Mouse (Mus musculus): Measurements from ENCODE around the gene Dnajc14. TPM values are rescaled to one million over a fixed set of nuclear protein-coding genes. Genes with fewer than 3 reads are reported as not detected.
A peak's percentile ranks its signal among the peaks of the same experiment; 100 is the strongest.
"Not testable (repeated sequence)": the region's sequence is repeated elsewhere in the genome, so short reads cannot be mapped to it uniquely, and the experiment has no call there.

Dnajc14 gene
- polyA plus RNA-seq, 1 experiment from 2014 or later: 31.8 TPM

- ATAC-seq (ENCODE audit: low FRiP score) (peak; percentile 94), DNase-seq (ENCODE audit: low spot score) (peak; percentile 99)
- H3K27ac ChIP-seq (ENCODE audit: low read depth, low read length): peak overlapping the region; percentile 94
- H3K27me3 ChIP-seq (ENCODE audit: control insufficient read depth, insufficient read depth, low read length): no peaks in the 10 kb centered on the region
- H3K4me2 ChIP-seq (replicated peaks; ENCODE audit: low read depth, low read length): peak overlapping the region; percentile 67
- H3K4me1 ChIP-seq (replicated peaks; ENCODE audit: control insufficient read depth, insufficient read depth, low read length): peaks cover 18% of the 10 kb centered on the region
- H3K9me3 ChIP-seq (ENCODE audit: control insufficient read depth, low read length): no peaks in the 10 kb centered on the region
- H3K9ac ChIP-seq (ENCODE audit: low read depth, low read length): peak overlapping the region; percentile 85
- no peaks in the 10 kb centered on the region for H3K36me3 ChIP-seq (ENCODE audit: control insufficient read depth, insufficient read depth, low read length)
- WGBS: under 1% methylated on average over 52 of the region's 70 CpGs
- H3K4me3 ChIP-seq (ENCODE audit: low read depth, low read length): peak overlapping the region; percentile 83
Observed at GRCm38 (mm10) chr10:128805092-128806000, 1.5 kb downstream of the Dnajc14 start.

- Histone ChIP-seq H3K27ac (ENCODE audit: low read depth, low read length) (no peak overlapping the region), H3K4me1 (replicated peaks; ENCODE audit: control insufficient read depth, insufficient read depth, low read length) (peaks cover 18% of the 10 kb centered on the region)
Observed at GRCm38 (mm10) chr10:128806086-128806485, 2.2 kb downstream of the Dnajc14 start.

GRCm38 (mm10) chr10:128807018-128807417 is 3.2 kb downstream of the Dnajc14 start:
- Histone ChIP-seq H3K4me1 (replicated peaks; ENCODE audit: control insufficient read depth, insufficient read depth, low read length) (peaks cover 18% of the 10 kb centered on the region), H3K9ac (ENCODE audit: low read depth, low read length) (peak overlapping the region; percentile 35; the same call in 1 of the 2 replicates), H3K4me2 (replicated peaks; ENCODE audit: low read depth, low read length) (peak overlapping the region; percentile 67), H3K36me3 (ENCODE audit: control insufficient read depth, insufficient read depth, low read length) (no peaks in the 10 kb centered on the region), H3K9me3 (ENCODE audit: control insufficient read depth, low read length) (no peaks in the 10 kb centered on the region), H3K27ac (ENCODE audit: low read depth, low read length) (no peak overlapping the region), H3K4me3 (ENCODE audit: low read depth, low read length) (0 out of 2 replicates have a peak overlapping the region, but pooled peaks have one; percentile 10), H3K27me3 (ENCODE audit: control insufficient read depth, insufficient read depth, low read length) (no peaks in the 10 kb centered on the region)
- 99% methylated on average over 8 of the region's 8 CpGs for WGBS
- no peak for DNase-seq (ENCODE audit: low spot score)
- no peak for ATAC-seq (ENCODE audit: low FRiP score)

More at GRCm38 (mm10) chr10:128806086-128806485, 2.2 kb downstream of the Dnajc14 start:
- 68% methylated on average over 6 of the region's 6 CpGs for WGBS
- no peaks in the 10 kb centered on the region for H3K27me3 ChIP-seq (ENCODE audit: control insufficient read depth, insufficient read depth, low read length)
- peak overlapping the region; percentile 83 for H3K4me3 ChIP-seq (ENCODE audit: low read depth, low read length)
- no peaks in the 10 kb centered on the region for H3K36me3 ChIP-seq (ENCODE audit: control insufficient read depth, insufficient read depth, low read length)
- peak overlapping the region; percentile 67 for H3K4me2 ChIP-seq (replicated peaks; ENCODE audit: low read depth, low read length)
- ATAC-seq (ENCODE audit: low FRiP score): no peak
- DNase-seq (ENCODE audit: low spot score): peak; percentile 13
- no peaks in the 10 kb centered on the region for H3K9me3 ChIP-seq (ENCODE audit: control insufficient read depth, low read length)
- H3K9ac ChIP-seq (ENCODE audit: low read depth, low read length): peak overlapping the region; percentile 59

- no peaks in the 10 kb centered on the region for H3K27me3 ChIP-seq (ENCODE audit: control insufficient read depth, insufficient read depth, low read length)
- H3K9ac ChIP-seq (ENCODE audit: low read depth, low read length): no peak within 1 kb of the TSS
- H3K27ac ChIP-seq (ENCODE audit: low read depth, low read length): no peak within 1 kb of the TSS
- H3K4me2 ChIP-seq (replicated peaks; ENCODE audit: low read depth, low read length): no peak within 1 kb of the TSS
- no peak within 1 kb of the TSS for H3K4me3 ChIP-seq (ENCODE audit: low read depth, low read length)
- no peak for DNase-seq (ENCODE audit: low spot score)
- ATAC-seq (ENCODE audit: low FRiP score): no peak
- H3K36me3 ChIP-seq (ENCODE audit: control insufficient read depth, insufficient read depth, low read length): peaks cover 17% of the 10 kb centered on the region
- H3K9me3 ChIP-seq (ENCODE audit: control insufficient read depth, low read length): no peaks in the 10 kb centered on the region
- no peaks in the 10 kb centered on the region for H3K4me1 ChIP-seq (replicated peaks; ENCODE audit: control insufficient read depth, insufficient read depth, low read length)
- 92% methylated on average over 13 of the region's 13 CpGs for WGBS
Observed at GRCm38 (mm10) chr10:128817033-128817432, 13.2 kb downstream of the Dnajc14 start, which contains the start of gene Sarnp. Sarnp (plus strand) TSS chr10:128817333.

GRCm38 (mm10) chr10:128820217-128820616 is 16.4 kb downstream of the Dnajc14 start:
- WGBS: 94% methylated on average over 4 of the region's 4 CpGs
- ATAC-seq (ENCODE audit: low FRiP score): no peak
- H3K27me3 ChIP-seq (ENCODE audit: control insufficient read depth, insufficient read depth, low read length): no peaks in the 10 kb centered on the region
- H3K27ac ChIP-seq (ENCODE audit: low read depth, low read length): no peak overlapping the region
- H3K9ac ChIP-seq (ENCODE audit: low read depth, low read length): no peak overlapping the region
- H3K9me3 ChIP-seq (ENCODE audit: control insufficient read depth, low read length): no peaks in the 10 kb centered on the region
- peaks cover 13% of the 10 kb centered on the region for H3K36me3 ChIP-seq (ENCODE audit: control insufficient read depth, insufficient read depth, low read length)
- 0 out of 2 replicates have a peak overlapping the region, but pooled peaks have one; percentile 12 for H3K4me3 ChIP-seq (ENCODE audit: low read depth, low read length)
- H3K4me2 ChIP-seq (replicated peaks; ENCODE audit: low read depth, low read length): no peak overlapping the region
- DNase-seq (ENCODE audit: low spot score): no peak
- peaks cover 3% of the 10 kb centered on the region; the same call in 1 of the 2 replicates for H3K4me1 ChIP-seq (replicated peaks; ENCODE audit: control insufficient read depth, insufficient read depth, low read length)

GRCm38 (mm10) chr10:128821358-128822056 is 17.6 kb downstream of the Dnajc14 start, which contains the start of gene Ormdl2:
Ormdl2 (minus strand) TSS chr10:128821645.
- Histone ChIP-seq H3K9me3 (ENCODE audit: control insufficient read depth, low read length) (no peaks in the 10 kb centered on the region), H3K36me3 (ENCODE audit: control insufficient read depth, insufficient read depth, low read length) (peaks cover 8% of the 10 kb centered on the region; the same call in 1 of the 2 replicates), H3K27ac (ENCODE audit: low read depth, low read length) (peak within 1 kb of the TSS; percentile 48; the same call in 1 of the 2 replicates), H3K9ac (ENCODE audit: low read depth, low read length) (peak within 1 kb of the TSS; percentile 74), H3K4me1 (replicated peaks; ENCODE audit: control insufficient read depth, insufficient read depth, low read length) (peaks cover 3% of the 10 kb centered on the region; the same call in 1 of the 2 replicates), H3K27me3 (ENCODE audit: control insufficient read depth, insufficient read depth, low read length) (no peaks in the 10 kb centered on the region), H3K4me3 (ENCODE audit: low read depth, low read length) (peak within 1 kb of the TSS; percentile 82), H3K4me2 (replicated peaks; ENCODE audit: low read depth, low read length) (peak within 1 kb of the TSS; percentile 76)
- DNase-seq (ENCODE audit: low spot score): peak; percentile 100
- 1% methylated on average over 46 of the region's 46 CpGs for WGBS
- peak; percentile 100 for ATAC-seq (ENCODE audit: low FRiP score)

- peak overlapping the region; percentile 82 for H3K4me3 ChIP-seq (ENCODE audit: low read depth, low read length)
- H3K4me1 ChIP-seq (replicated peaks; ENCODE audit: control insufficient read depth, insufficient read depth, low read length): peaks cover 3% of the 10 kb centered on the region; the same call in 1 of the 2 replicates
- H3K4me2 ChIP-seq (replicated peaks; ENCODE audit: low read depth, low read length): peak overlapping the region; percentile 76
- peak overlapping the region; percentile 74 for H3K9ac ChIP-seq (ENCODE audit: low read depth, low read length)
- peaks cover 5% of the 10 kb centered on the region; the same call in 1 of the 2 replicates for H3K36me3 ChIP-seq (ENCODE audit: control insufficient read depth, insufficient read depth, low read length)
- no peaks in the 10 kb centered on the region for H3K9me3 ChIP-seq (ENCODE audit: control insufficient read depth, low read length)
- ATAC-seq (ENCODE audit: low FRiP score): peak; percentile 12
- no peak for DNase-seq (ENCODE audit: low spot score)
- H3K27me3 ChIP-seq (ENCODE audit: control insufficient read depth, insufficient read depth, low read length): no peaks in the 10 kb centered on the region
- H3K27ac ChIP-seq (ENCODE audit: low read depth, low read length): peak overlapping the region; percentile 48; the same call in 1 of the 2 replicates
- WGBS: 4% methylated on average over 13 of the region's 13 CpGs
Observed at GRCm38 (mm10) chr10:128822135-128822534, 18.3 kb downstream of the Dnajc14 start.

GRCm38 (mm10) chr10:128823087-128823486 is 19.2 kb downstream of the Dnajc14 start:
- H3K27me3 ChIP-seq (ENCODE audit: control insufficient read depth, insufficient read depth, low read length); H3K9me3 ChIP-seq (ENCODE audit: control insufficient read depth, low read length); ATAC-seq (ENCODE audit: low FRiP score); H3K9ac ChIP-seq (ENCODE audit: low read depth, low read length); H3K4me1 ChIP-seq (replicated peaks; ENCODE audit: control insufficient read depth, insufficient read depth, low read length); DNase-seq (ENCODE audit: low spot score); H3K36me3 ChIP-seq (ENCODE audit: control insufficient read depth, insufficient read depth, low read length); H3K27ac ChIP-seq (ENCODE audit: low read depth, low read length): not testable (repeated sequence)
- 79% methylated on average over 4 of the region's 4 CpGs for WGBS
- H3K4me2 ChIP-seq (replicated peaks; ENCODE audit: low read depth, low read length): peak overlapping the region; percentile 76; the same call in 1 of the 2 replicates
- peak overlapping the region; percentile 82; the same call in 1 of the 2 replicates for H3K4me3 ChIP-seq (ENCODE audit: low read depth, low read length)

All from hindbrain, embryonic 11.5 days (tissue).